Mouse (Mus musculus): Measurements from ENCODE around the gene Trim11. TPM values are rescaled to one million over a fixed set of nuclear protein-coding genes. Genes with fewer than 3 reads are reported as not detected.

The Trim11 gene
- total RNA-seq, 2 experiments from 2014 or later: 29.1 to 30.4 TPM

DNA sequence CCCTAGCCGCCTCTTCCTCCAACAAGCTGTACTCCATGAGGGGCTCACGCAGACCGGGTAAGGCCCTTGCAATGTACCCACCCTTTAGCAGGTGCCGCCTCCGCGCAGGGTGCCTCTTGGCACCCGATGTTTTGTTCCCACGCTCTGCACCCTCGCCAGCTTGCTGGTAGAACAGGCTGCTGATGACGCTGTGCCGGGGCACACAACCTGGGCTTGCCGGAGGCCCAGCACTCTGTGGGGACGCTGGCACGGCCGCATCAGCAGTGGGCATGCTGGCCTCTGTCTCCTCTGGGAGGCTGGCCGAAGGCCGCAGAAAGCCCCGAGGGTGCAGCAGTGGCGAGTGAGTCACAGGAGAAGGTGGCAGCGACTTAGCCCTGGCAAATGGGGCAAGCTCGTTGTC is 22.7 kb downstream of the Trim11 start:
- peak; percentile 85 to 91 for DNase-seq (ENCODE audit: low spot score in 2 of 2)

DNA sequence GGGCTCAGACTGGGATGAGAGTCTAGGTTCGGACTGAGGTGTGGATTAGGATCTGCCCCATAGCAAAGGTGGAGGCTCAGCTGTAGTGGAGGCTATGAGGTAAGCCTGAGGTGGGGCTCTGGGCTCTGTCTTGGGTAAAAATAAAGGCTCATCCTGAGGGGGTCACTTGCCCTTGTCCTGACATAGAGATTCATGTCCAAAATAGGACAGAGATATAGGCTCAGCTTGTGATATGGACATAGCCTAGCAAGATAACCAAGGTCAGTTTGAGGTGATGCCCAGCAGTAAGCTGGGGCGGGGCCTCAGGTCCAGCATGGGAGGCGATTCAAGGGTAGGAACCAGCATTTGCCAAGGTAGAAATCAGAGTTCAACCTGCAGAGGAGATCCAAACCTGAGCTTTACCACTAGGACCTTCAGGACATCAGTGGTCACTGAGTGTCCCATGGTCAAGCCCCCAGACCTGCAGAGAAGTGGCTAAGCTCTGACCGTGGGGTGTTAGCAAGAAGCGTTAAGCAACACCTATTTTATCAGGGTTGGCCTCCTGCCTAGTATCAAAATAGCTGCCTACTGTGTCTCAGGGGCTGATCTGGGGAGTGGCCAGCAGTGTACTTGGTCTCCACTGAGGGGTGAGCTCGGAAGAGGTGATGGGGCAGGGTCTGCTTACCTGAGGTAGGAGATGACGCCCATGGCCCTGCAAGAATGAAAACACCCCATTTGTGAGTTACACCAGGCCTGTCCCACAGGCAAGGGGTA is 24.6 kb downstream of the Trim11 start:
- no peak for DNase-seq (ENCODE audit: low spot score in 2 of 2)

DNA sequence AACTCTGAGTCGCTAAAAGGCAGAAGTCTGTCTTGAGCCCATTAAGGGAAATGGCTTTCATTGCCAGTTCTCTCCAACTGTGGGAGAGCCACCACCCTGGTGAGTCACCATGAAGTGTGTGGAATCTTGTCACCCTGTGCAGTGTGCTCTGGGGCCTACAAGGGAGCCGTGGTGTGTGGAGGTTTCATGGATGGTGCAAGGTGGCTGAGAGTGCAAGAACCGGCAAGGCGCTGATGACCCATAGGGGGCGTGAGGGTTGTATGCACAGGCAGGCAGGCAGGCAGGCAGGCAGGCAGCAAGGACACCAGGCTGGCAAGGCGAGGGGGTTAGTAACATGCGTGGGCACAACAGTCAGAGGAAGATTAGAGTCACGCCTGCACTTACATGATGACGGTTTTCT is 37.2 kb downstream of the Trim11 start:
- DNase-seq (ENCODE audit: low spot score in 2 of 2): peak; percentile 37 to 56

DNA sequence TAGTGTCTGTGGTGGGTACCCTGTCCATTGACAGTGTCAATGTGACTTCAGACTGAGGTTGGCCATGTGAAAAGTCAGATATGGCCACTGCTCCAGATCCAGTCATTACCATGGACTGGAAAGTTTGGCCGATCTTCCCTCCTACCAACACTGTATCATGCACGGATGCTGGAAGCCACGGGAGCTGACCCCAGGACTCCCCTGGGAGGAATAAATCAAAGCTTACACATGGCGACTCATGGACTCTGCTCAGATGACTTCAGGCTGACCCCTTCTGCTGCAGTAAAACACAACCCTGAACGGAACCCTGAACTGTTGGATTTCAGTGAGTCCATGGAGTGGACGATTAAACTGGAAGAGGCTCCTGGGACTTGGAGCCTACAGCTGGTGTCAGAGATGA is 48.5 kb downstream of the Trim11 start:
- no peak for DNase-seq (ENCODE audit: low spot score in 2 of 2)

DNA sequence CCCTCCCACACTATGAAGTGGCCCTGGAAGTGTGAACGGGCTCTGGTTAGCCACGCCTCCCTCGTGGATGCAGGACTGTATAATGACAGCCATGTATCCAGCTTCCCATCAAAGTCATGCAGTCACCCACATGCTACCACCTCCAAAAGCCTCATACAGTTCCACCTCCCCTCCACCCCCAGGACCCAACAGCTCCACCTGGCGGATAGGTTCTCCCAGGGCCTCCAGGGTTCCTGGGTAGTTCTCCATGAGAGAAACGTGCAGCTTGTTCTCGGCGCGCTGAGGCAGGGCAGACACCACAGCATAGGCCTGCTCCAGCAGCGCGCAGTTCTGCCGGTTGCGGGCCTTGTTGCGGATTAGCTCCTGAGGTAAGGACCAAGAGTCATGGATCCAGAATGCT is 51.1 kb downstream of the Trim11 start:
- DNase-seq (ENCODE audit: low spot score in 2 of 2): no peak

Small RNA genes lying within 50 kb of the gene (microRNA-seq; reads per million reads assigned to microRNA genes)
- gene Gm44313: 0 reads per million in 2 experiments

Other genes with a start within 250 kb of the Trim11 start
- under 1 TPM in 1 of 2 experiments, not detected in 1; 0.10 TPM for gene Olfr317, start 238.9 kb upstream of the Trim11 start, total RNA-seq (2021)
- 1 to 10 TPM; 1.1 to 1.4 TPM for gene Olfr316, start 225.4 kb upstream of the Trim11 start, total RNA-seq (2021)
- gene Olfr315, start 204.9 kb upstream of the Trim11 start, total RNA-seq (2021): not detected
- gene Olfr314, start 195.1 kb upstream of the Trim11 start, total RNA-seq (2021): not detected
- 1 to 10 TPM; 8.4 to 8.6 TPM for gene Fam183b, start 176.1 kb upstream of the Trim11 start, total RNA-seq (2021)
- gene Olfr313, start 163.1 kb upstream of the Trim11 start, total RNA-seq (2021): not detected
- gene Olfr312, start 148.9 kb upstream of the Trim11 start, total RNA-seq (2021): not detected
- not detected for gene Olfr311, start 138.8 kb upstream of the Trim11 start, total RNA-seq (2021)
- gene Gm12258, start 130.9 kb upstream of the Trim11 start, total RNA-seq (2021): 10 to 100 TPM; 16.8 to 17.6 TPM
- gene 2810021J22Rik, start 110.9 kb upstream of the Trim11 start, total RNA-seq (2021): 10 to 100 TPM; 12.2 to 13.2 TPM
- 1 to 10 TPM; 9.5 to 9.6 TPM for gene Zfp39, start 73.9 kb upstream of the Trim11 start, total RNA-seq (2021)
- not detected for gene Btnl10, start 60.2 kb upstream of the Trim11 start, total RNA-seq (2021)
- gene Rnf187, start 39.2 kb upstream of the Trim11 start, total RNA-seq (2021): 100 to 1,000 TPM; 493 to 502 TPM
- 10 to 100 TPM; 82.1 to 87.0 TPM for gene Hist3h2ba, start 29.2 kb upstream of the Trim11 start, total RNA-seq (2021)
- gene Hist3h2a, start 23.4 kb upstream of the Trim11 start, total RNA-seq (2021): 10 to 100 TPM; 69.9 to 70.6 TPM
- 1 to 10 TPM; 4.7 to 5.7 TPM for gene Trim17, start 23.4 kb upstream of the Trim11 start, total RNA-seq (2021)
- 1 to 10 TPM in 1 of 2 experiments, under 1 TPM in 1; 0.91 to 1.7 TPM for gene Obscn, start 158.3 kb downstream of the Trim11 start, total RNA-seq (2021)
- gene Iba57, start 185.6 kb downstream of the Trim11 start, total RNA-seq (2021): 1 to 10 TPM; 6.7 TPM
- gene Gjc2, start 205.1 kb downstream of the Trim11 start, total RNA-seq (2021): 10 to 100 TPM; 11.9 to 13.6 TPM
- 100 to 1,000 TPM; 148 to 152 TPM for gene Guk1, start 214.1 kb downstream of the Trim11 start, total RNA-seq (2021)
- gene Mrpl55, start 224.4 kb downstream of the Trim11 start, total RNA-seq (2021): 10 to 100 TPM; 35.9 to 42.8 TPM
- 10 to 100 TPM; 26.6 to 27.3 TPM for gene 2310033P09Rik, start 230.2 kb downstream of the Trim11 start, total RNA-seq (2021)

Data from layer of hippocampus, adult 18-20 months (tissue).